Mouse (Mus musculus) cerebellum, adult 9-10 months (tissue): Measurements from ENCODE around the gene Cyp2j8.
"Not testable (repeated sequence)": the region's sequence is repeated elsewhere in the genome, so short reads cannot be mapped to it uniquely, and the experiment has no call there.

Experiments used
- DNase-seq: peaks from one replicate; pipeline ENCODE4 v3.0.0; 2022

The Cyp2j8 gene

GRCm38 (mm10) chr4:96507286-96507685 is at the start of gene Cyp2j8:
Gene Cyp2j8 (minus strand): TSS chr4:96507386.
- no peak for DNase-seq

GRCm38 (mm10) chr4:96553133-96553819 is 46.1 kb upstream of the Cyp2j8 start, which contains the start of gene Cyp2j6:
Gene Cyp2j6 (minus strand): TSS chr4:96553661.
- DNase-seq = no peak

- no peak for DNase-seq
Measured at GRCm38 (mm10) chr4:96551619-96552018, 44.4 kb upstream of the Cyp2j8 start.

GRCm38 (mm10) chr4:96545976-96546375 is 38.8 kb upstream of the Cyp2j8 start:
- DNase-seq = no peak

- peak; percentile 4 for DNase-seq
Measured at GRCm38 (mm10) chr4:96525772-96526171, 18.6 kb upstream of the Cyp2j8 start.

GRCm38 (mm10) chr4:96522256-96522655 is 15.1 kb upstream of the Cyp2j8 start:
- no peak for DNase-seq

GRCm38 (mm10) chr4:96510083-96510482 is 2.9 kb upstream of the Cyp2j8 start:
- DNase-seq = no peak

- not testable (repeated sequence) for DNase-seq
Measured at GRCm38 (mm10) chr4:96463311-96464060, 43.7 kb downstream of the Cyp2j8 start.
